8 mouse cellular contexts compared by ENCODE assay signal in the genomic region with DNA sequence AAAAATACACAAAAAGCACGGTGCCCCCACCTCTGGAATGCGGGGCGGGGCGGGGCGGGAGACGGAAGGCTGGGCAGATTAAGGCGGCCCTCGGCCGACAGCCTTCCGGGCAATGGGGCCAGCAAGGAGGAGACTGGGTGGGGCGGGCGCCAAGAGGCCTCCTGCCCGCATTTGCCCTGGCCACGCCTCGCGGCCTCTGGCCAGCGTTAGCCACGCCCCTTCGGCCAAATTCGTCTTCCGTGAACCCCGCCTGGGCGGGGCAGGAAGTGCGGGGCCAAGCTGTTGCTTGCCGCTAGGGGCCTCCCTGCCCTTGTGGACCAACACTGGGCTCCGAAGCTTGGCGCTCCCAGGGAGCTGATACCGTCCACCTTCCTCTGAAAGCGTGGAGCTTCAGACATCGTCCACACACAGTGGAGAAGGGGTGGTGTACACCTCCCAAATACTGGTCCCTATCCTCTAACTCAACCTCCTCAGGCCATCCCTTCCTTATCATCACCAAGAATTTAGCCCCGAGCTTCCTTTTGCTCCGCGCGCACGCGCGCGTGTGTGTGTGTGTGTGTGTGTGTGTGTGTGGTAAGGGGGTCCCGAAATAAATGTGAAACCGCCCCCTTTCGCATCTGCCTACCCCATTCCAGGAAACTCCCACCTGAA. TPM values are rescaled to one million over a fixed set of nuclear protein-coding genes. Genes with fewer than 3 reads are reported as not detected.
DNase-seq lines count a peak whose midpoint lies in the region; ATAC-seq and TF ChIP-seq lines count a peak whose summit lies in the region.

No protein-coding gene starts in this region.

- peaks cover 26% of the 10 kb centered on the region for H3K4me1 ChIP-seq in forebrain, embryonic 15.5 days
- H3K4me1 ChIP-seq in lung, embryonic 14.5 days (ENCODE audit: insufficient read depth), result no peaks in the 10 kb centered on the region; the same call in none of the 2 replicates
- peaks cover 20% of the 10 kb centered on the region for H3K4me1 ChIP-seq in olfactory bulb, adult 2 months (ENCODE audit: control insufficient read depth, insufficient read depth, low read length)
- H3K4me1 ChIP-seq in thymus, adult 2 months (replicated peaks; ENCODE audit: control insufficient read depth, insufficient read depth, low read length), result peaks cover 20% of the 10 kb centered on the region

- no peaks in the 10 kb centered on the region for H3K27me3 ChIP-seq in forebrain, embryonic 15.5 days
- no peaks in the 10 kb centered on the region for H3K27me3 ChIP-seq in lung, embryonic 14.5 days (ENCODE audit: insufficient read depth, low read length)
- no peaks in the 10 kb centered on the region for H3K27me3 ChIP-seq in thymus, adult 2 months (ENCODE audit: control insufficient read depth, insufficient read depth, low read length)

- ATAC-seq in forebrain, embryonic 15.5 days (replicated peaks), result peak; percentile 84
- ATAC-seq in lung, embryonic 14.5 days (ENCODE audit: insufficient read depth), result peak; percentile 93

- DNase-seq in ES-CJ7 (ENCODE audit: low read depth, low spot score), result peak; percentile 98
- DNase-seq in cerebellum, adult 11-12 months, result peak; percentile 97
- peak; percentile 99 for DNase-seq in heart, postnatal 36 days
- peak; percentile 87 to 91 for DNase-seq in layer of hippocampus, adult 2 months (ENCODE audit: low spot score in 2 of 2)
- DNase-seq in lung, embryonic 14.5 days, result peak; percentile 100
- DNase-seq in thymus, adult 2 months, result peak; percentile 87

- H3K27ac ChIP-seq in forebrain, embryonic 15.5 days (replicated peaks), result peak overlapping the region; percentile 63
- H3K27ac ChIP-seq in layer of hippocampus, adult 2 months, result peak overlapping the region; percentile 82
- peak overlapping the region; percentile 90 for H3K27ac ChIP-seq in lung, embryonic 14.5 days (ENCODE audit: low read depth)
- H3K27ac ChIP-seq in olfactory bulb, adult 2 months (ENCODE audit: insufficient read depth, low read depth, low read length), result peak overlapping the region; percentile 44
- H3K27ac ChIP-seq in thymus, adult 2 months (ENCODE audit: control insufficient read depth, insufficient read depth, low read length), result peak overlapping the region; percentile 65; the same call in 1 of the 2 replicates

- peak overlapping the region; percentile 93 for H3K4me2 ChIP-seq in forebrain, embryonic 15.5 days (replicated peaks)
- peak overlapping the region; percentile 88 for H3K4me2 ChIP-seq in lung, embryonic 14.5 days

- H3K36me3 ChIP-seq in forebrain, embryonic 15.5 days, result 0 out of 2 replicates have a peak, but pooled peaks cover 5% of the 10 kb centered on the region
- H3K36me3 ChIP-seq in lung, embryonic 14.5 days (ENCODE audit: insufficient read depth), result peaks cover 25% of the 10 kb centered on the region
- H3K36me3 ChIP-seq in thymus, adult 2 months (ENCODE audit: control insufficient read depth, insufficient read depth, low read length), result peaks cover 7% of the 10 kb centered on the region

- peak; percentile 29 for TF ChIP-seq POLR2A in olfactory bulb, adult 2 months (IDR thresholded peaks at IDR 0.05; ENCODE audit: insufficient read depth, low read depth, low read length)
- TF ChIP-seq POLR2A in thymus, adult 2 months (IDR thresholded peaks at IDR 0.05; ENCODE audit: control insufficient read depth, extremely low read depth, insufficient read depth, low read length, poor library complexity), result peak; percentile 53

- no peaks in the 10 kb centered on the region for H3K9me3 ChIP-seq in forebrain, embryonic 15.5 days
- no peaks in the 10 kb centered on the region for H3K9me3 ChIP-seq in lung, embryonic 14.5 days (ENCODE audit: low read depth, low read length)

- TF ChIP-seq CTCF in layer of hippocampus, adult 2 months (conservative IDR thresholded peaks at IDR 0.05), result peak; percentile 91
- peak; percentile 93 for TF ChIP-seq CTCF in lung, embryonic 14.5 days (IDR thresholded peaks at IDR 0.05; ENCODE audit: low read depth)
- peak; percentile 46; the same call in 1 of the 2 replicates for TF ChIP-seq CTCF in olfactory bulb, adult 2 months (IDR thresholded peaks at IDR 0.05; ENCODE audit: insufficient read depth, low read depth, low read length)
- peak; percentile 87 for TF ChIP-seq CTCF in thymus, adult 2 months (IDR thresholded peaks at IDR 0.05; ENCODE audit: borderline replicate concordance, control insufficient read depth, extremely low read depth, insufficient read depth, low read length, poor library complexity)

- H3K4me3 ChIP-seq in forebrain, embryonic 15.5 days, result peak overlapping the region; percentile 59
- H3K4me3 ChIP-seq in layer of hippocampus, adult 2 months, result peak overlapping the region; percentile 62
- H3K4me3 ChIP-seq in lung, embryonic 14.5 days (ENCODE audit: low read depth, low read length), result peak overlapping the region; percentile 41
- H3K4me3 ChIP-seq in olfactory bulb, adult 2 months (ENCODE audit: insufficient read depth, low read depth, low read length), result peak overlapping the region; percentile 47
- peak overlapping the region; percentile 52 for H3K4me3 ChIP-seq in thymus, adult 2 months (ENCODE audit: control insufficient read depth, insufficient read depth, low read length)

- under 1% methylated on average over 41 of the region's 41 CpGs for WGBS in forebrain, embryonic 15.5 days
- WGBS in lung, embryonic 14.5 days, result 0% methylated on average over 41 of the region's 41 CpGs
- 1% methylated on average over 41 of the region's 41 CpGs for WGBS in olfactory bulb, adult 2 months
- WGBS in thymus, adult 2 months, result under 1% methylated on average over 41 of the region's 41 CpGs

- peak overlapping the region; percentile 51 for H3K9ac ChIP-seq in forebrain, embryonic 15.5 days (replicated peaks)
- H3K9ac ChIP-seq in lung, embryonic 14.5 days, result peak overlapping the region; percentile 59

- intact Hi-C loops in heart, postnatal 36 days (cut with DNase I), result loop anchor here (10.0 kb wide), 2 partner anchors 187 to 483 kb away; partner anchors contain the start of genes Bcs1l and Zfp142

RNA-seq across cellular contexts. Expression of gene Ctdsp1, which starts 6.1 kb away (rescaled TPM):
- 21.4 and 22.4 TPM in 2 replicates for polyA plus RNA-seq in forebrain, embryonic 15.5 days (2015; fragmentation: Nextera tagmentation; extraction: Ambion mirVana)
- total RNA-seq in heart, postnatal 36 days (2021), result 100 to 1,000 TPM; 127 to 133 TPM
- total RNA-seq in layer of hippocampus, adult 2 months (2021), result 10 to 100 TPM; 26.4 to 28.8 TPM
- 99.4 and 102 TPM in 2 replicates for polyA plus RNA-seq in lung, embryonic 14.5 days (2014; fragmentation: Nextera tagmentation; extraction: Ambion mirVana)
- not detected in 2 replicates for polyA plus RNA-seq in olfactory bulb, adult 2 months (2012; ENCODE audit: insufficient read depth, insufficient read length, low replicate concordance, missing spikeins)
- polyA plus RNA-seq in thymus, adult 2 months (2012; rRNA removed), result 201 and 203 TPM in 2 replicates

RNA-seq across cellular contexts. Expression of gene Vil1, which starts 11.8 kb away (rescaled TPM):
- 0.27 and 0.29 TPM in 2 replicates for polyA plus RNA-seq in forebrain, embryonic 15.5 days (2015; fragmentation: Nextera tagmentation; extraction: Ambion mirVana)
- total RNA-seq in heart, postnatal 36 days (2021), result 1 to 10 TPM in 1 of 2 experiments, under 1 TPM in 1; 0.86 to 1.3 TPM
- under 1 TPM; 0.49 to 0.72 TPM for total RNA-seq in layer of hippocampus, adult 2 months (2021)
- 0.42 and 0.43 TPM in 2 replicates for polyA plus RNA-seq in lung, embryonic 14.5 days (2014; fragmentation: Nextera tagmentation; extraction: Ambion mirVana)
- not detected in 2 replicates for polyA plus RNA-seq in olfactory bulb, adult 2 months (2012; ENCODE audit: insufficient read depth, insufficient read length, low replicate concordance, missing spikeins)
- 0.74 and 1.0 TPM in 2 replicates for polyA plus RNA-seq in thymus, adult 2 months (2012; rRNA removed)

RNA-seq across cellular contexts. Expression of gene Slc11a1, which starts 22.4 kb away (rescaled TPM):
- polyA plus RNA-seq in forebrain, embryonic 15.5 days (2015; fragmentation: Nextera tagmentation; extraction: Ambion mirVana), result 1.9 and 3.2 TPM in 2 replicates
- 1 to 10 TPM; 4.7 to 5.5 TPM for total RNA-seq in heart, postnatal 36 days (2021)
- 1 to 10 TPM; 3.1 to 3.9 TPM for total RNA-seq in layer of hippocampus, adult 2 months (2021)
- 3.1 and 3.5 TPM in 2 replicates for polyA plus RNA-seq in lung, embryonic 14.5 days (2014; fragmentation: Nextera tagmentation; extraction: Ambion mirVana)
- not detected in 2 replicates for polyA plus RNA-seq in olfactory bulb, adult 2 months (2012; ENCODE audit: insufficient read depth, insufficient read length, low replicate concordance, missing spikeins)
- polyA plus RNA-seq in thymus, adult 2 months (2012; rRNA removed), result 46.3 and 48.7 TPM in 2 replicates

RNA-seq across cellular contexts. Expression of gene Catip, which starts 35.5 kb away (rescaled TPM):
- 0.38 and 1.2 TPM in 2 replicates for polyA plus RNA-seq in forebrain, embryonic 15.5 days (2015; fragmentation: Nextera tagmentation; extraction: Ambion mirVana)
- total RNA-seq in heart, postnatal 36 days (2021), result under 1 TPM; 0.19 to 0.41 TPM
- total RNA-seq in layer of hippocampus, adult 2 months (2021), result 1 to 10 TPM; 1.1 to 1.8 TPM
- polyA plus RNA-seq in lung, embryonic 14.5 days (2014; fragmentation: Nextera tagmentation; extraction: Ambion mirVana), result 0.62 and 0.63 TPM in 2 replicates
- polyA plus RNA-seq in olfactory bulb, adult 2 months (2012; ENCODE audit: insufficient read depth, insufficient read length, low replicate concordance, missing spikeins), result not detected in 2 replicates
- 0.13 and 0.27 TPM in 2 replicates for polyA plus RNA-seq in thymus, adult 2 months (2012; rRNA removed)

Comparison
In these comparisons a context has a peak if more than half of its experiments do, and no peak if none do; other contexts are left out.
1. Peak in every context shown above with its lines: DNase-seq, ATAC-seq, H3K4me3 ChIP-seq and H3K27ac ChIP-seq.
2. RNA of gene Slc11a1, which starts 22.4 kb away (polyA plus RNA-seq): 46.3 to 48.7 TPM in thymus, adult 2 months; 3.1 to 3.5 TPM in lung, embryonic 14.5 days, 1.9 to 3.2 TPM in forebrain, embryonic 15.5 days and not detected in olfactory bulb, adult 2 months; every median in the first group is over 10 times any median in the second.